In the genomic region with DNA sequence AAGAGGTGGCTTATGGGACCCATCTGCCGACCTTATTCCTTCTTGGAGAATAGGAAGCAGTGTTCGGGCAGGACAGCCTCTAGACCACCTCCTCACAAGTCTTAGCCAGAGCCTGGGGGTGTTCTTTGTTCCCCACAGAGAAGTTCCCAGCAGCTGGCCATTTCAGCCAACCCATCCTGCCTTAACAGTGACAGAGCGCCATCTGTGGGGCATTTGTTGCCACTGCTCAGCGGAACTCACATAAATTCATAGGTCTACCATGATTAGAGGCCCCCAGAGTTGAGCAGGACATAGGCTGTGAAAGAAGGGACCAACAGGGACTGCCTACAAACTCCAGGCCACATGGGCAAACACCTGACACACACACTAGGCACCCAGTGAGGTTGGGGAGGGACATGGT, we compare ENCODE assay signal across 12 mouse cellular contexts. TPM values are rescaled to one million over a fixed set of nuclear protein-coding genes. Genes with fewer than 3 reads are reported as not detected.
DNase-seq lines count a peak whose midpoint lies in the region; ATAC-seq and TF ChIP-seq lines count a peak whose summit lies in the region.
"Had no signal": no experiment of that assay in that cellular context is flagged by ENCODE, and none has a peak within 500 bp of the region (broad histone marks: within the 10 kb centered on the region; RNA-seq: fewer than 3 reads in every experiment).

No protein-coding gene starts in this region.

- TF ChIP-seq EP300 in heart, adult 2 months (IDR thresholded peaks at IDR 0.05; ENCODE audit: insufficient read depth, low read depth, low read length): no peak

- CTCF ChIA-PET in Patski (lab: Charles Lee): no interaction called here

- ATAC-seq in Patski: no peak
- ATAC-seq in megakaryocyte, adult 5-6 weeks (ENCODE audit: poor library complexity, severe bottlenecking): peak; percentile 66; the same call in 1 of the 2 replicates

- intact Hi-C loops in heart, adult 2 months (cut with DNase I): no loop called here

- POLR2A ChIA-PET in Patski (lab: Charles Lee): no interaction called here

- no peak for DNase-seq in heart, adult 2 months
- DNase-seq in heart, embryonic 10.5 days (ENCODE audit: low spot score): no peak
- no peak for DNase-seq in lung, adult 2 months
- no peak for DNase-seq in lung, postnatal 4 days
- DNase-seq in Patski (ENCODE audit: low read depth, low spot score): no peak
- DNase-seq in ovary, postnatal 10 days (ENCODE audit: low spot score): no peak
- DNase-seq in frontal cortex, postnatal 14 days (ENCODE audit: low spot score in 2 of 2): no peak
- DNase-seq: right cerebral cortex, postnatal 4 days had no signal

- H3K9ac ChIP-seq in heart, adult 2 months (ENCODE audit: low read depth, low read length): no peak overlapping the region
- H3K9ac ChIP-seq: liver, embryonic 15.5 days had no signal

- 0 out of 2 replicates have a peak, but pooled peaks have one; percentile 21 for TF ChIP-seq CTCF in heart, adult 2 months (IDR thresholded peaks at IDR 0.05)
- 0 out of 2 replicates have a peak, but pooled peaks have one; percentile 5 for TF ChIP-seq CTCF in lung, adult 2 months (IDR thresholded peaks at IDR 0.05; ENCODE audit: insufficient read depth, low read length)
- peak; percentile 63 for TF ChIP-seq CTCF in Patski (IDR thresholded peaks at IDR 0.05)

- H3K4me1 ChIP-seq in heart, adult 2 months (ENCODE audit: control insufficient read depth, insufficient read depth, low read length): no peaks in the 10 kb centered on the region
- H3K4me1 ChIP-seq in heart, embryonic 10.5 days: 0 out of 2 replicates have a peak, but pooled peaks cover 3% of the 10 kb centered on the region
- H3K4me1 ChIP-seq in lung, adult 2 months (ENCODE audit: control insufficient read depth, insufficient read depth, low read length): no peaks in the 10 kb centered on the region
- H3K4me1 ChIP-seq: liver, embryonic 15.5 days had no signal

- no peaks in the 10 kb centered on the region for H3K9me3 ChIP-seq in heart, embryonic 10.5 days
- H3K9me3 ChIP-seq: liver, embryonic 15.5 days had no signal

- 62% methylated on average over 4 of the region's 4 CpGs for WGBS in heart, adult 2 months
- 43% methylated on average over 4 of the region's 4 CpGs for WGBS in heart, embryonic 10.5 days
- WGBS in lung, adult 2 months: 59% methylated on average over 4 of the region's 4 CpGs

- no peak for TF ChIP-seq POLR2A in heart, adult 2 months (IDR thresholded peaks at IDR 0.05; ENCODE audit: insufficient read depth, low read depth, low read length)
- TF ChIP-seq POLR2A in lung, adult 2 months (IDR thresholded peaks at IDR 0.05; ENCODE audit: borderline replicate concordance, extremely low read depth, low read depth, low read length): no peak

- no peaks in the 10 kb centered on the region for H3K27me3 ChIP-seq in heart, adult 2 months (ENCODE audit: control insufficient read depth, insufficient read depth, low read length)
- H3K27me3 ChIP-seq in heart, embryonic 10.5 days (ENCODE audit: insufficient read depth, poor library complexity, severe bottlenecking): peaks cover 21% of the 10 kb centered on the region
- no peaks in the 10 kb centered on the region for H3K27me3 ChIP-seq in Patski
- H3K27me3 ChIP-seq: liver, embryonic 15.5 days had no signal

- in situ Hi-C loops in Patski (cut with MboI; ENCODE audit: low pct_unique_long_range_greater_than_20kb): no loop called here

- H3K36me3 ChIP-seq in heart, adult 2 months (ENCODE audit: control insufficient read depth, insufficient read depth, low read length): no peaks in the 10 kb centered on the region
- H3K36me3 ChIP-seq in heart, embryonic 10.5 days: no peaks in the 10 kb centered on the region
- H3K36me3 ChIP-seq: G1E; liver, embryonic 15.5 days had no signal

- H3K27ac ChIP-seq in heart, adult 2 months: no peak overlapping the region
- no peak overlapping the region for H3K27ac ChIP-seq in heart, embryonic 10.5 days
- H3K27ac ChIP-seq: liver, embryonic 15.5 days had no signal

- H3K4me3 ChIP-seq in heart, adult 2 months: no peak overlapping the region
- H3K4me3 ChIP-seq in heart, embryonic 10.5 days: no peak overlapping the region
- no peak overlapping the region for H3K4me3 ChIP-seq in lung, adult 2 months (replicated peaks; ENCODE audit: extremely low read depth, low read depth, low read length)
- H3K4me3 ChIP-seq: liver, embryonic 15.5 days; myocyte had no signal

- no peaks in the 10 kb centered on the region for H3K79me2 ChIP-seq in heart, adult 2 months (replicated peaks; ENCODE audit: control insufficient read depth, insufficient read depth, low read length)

RNA-seq across cellular contexts. Expression of gene Dpysl4, which starts 22.4 kb away (rescaled TPM):
- 1 to 10 TPM; 2.8 to 3.9 TPM for total RNA-seq in heart, adult 2 months (2021)
- polyA plus RNA-seq in heart, adult 2 months (2012; rRNA removed): 10.5 and 11.0 TPM in 2 replicates
- 4.7 and 9.1 TPM in 2 replicates for polyA plus RNA-seq in heart, embryonic 10.5 days (2016; fragmentation: Nextera tagmentation; extraction: Ambion mirVana)
- 0.38 and 0.40 TPM in 2 replicates for polyA plus RNA-seq in lung, adult 2 months (2012; rRNA removed)
- not detected for polyA plus RNA-seq in Patski (2021)
- total RNA-seq in megakaryocyte, adult 5-6 weeks (2015): not detected in 2 replicates
- not detected in 2 replicates for total RNA-seq in megakaryocyte, adult 5-6 weeks (2017)
- polyA plus RNA-seq: G1E, myocyte had no signal

Comparison
In these comparisons a context has a peak if more than half of its experiments do, and no peak if none do; other contexts are left out.
1. CTCF ChIP-seq: peak in every context shown above with its lines; median percentile 63 in Patski; 21 in heart, adult 2 months; 5 in lung, adult 2 months.